Mouse (Mus musculus): ENCODE measurements at regions not wholly inside any gene's neighbourhood (a gene's known extent, or its start where the extent isn't known, plus 50 kb on each side); places are given as distances from the start of the nearest gene placed in this dataset.

DNA sequence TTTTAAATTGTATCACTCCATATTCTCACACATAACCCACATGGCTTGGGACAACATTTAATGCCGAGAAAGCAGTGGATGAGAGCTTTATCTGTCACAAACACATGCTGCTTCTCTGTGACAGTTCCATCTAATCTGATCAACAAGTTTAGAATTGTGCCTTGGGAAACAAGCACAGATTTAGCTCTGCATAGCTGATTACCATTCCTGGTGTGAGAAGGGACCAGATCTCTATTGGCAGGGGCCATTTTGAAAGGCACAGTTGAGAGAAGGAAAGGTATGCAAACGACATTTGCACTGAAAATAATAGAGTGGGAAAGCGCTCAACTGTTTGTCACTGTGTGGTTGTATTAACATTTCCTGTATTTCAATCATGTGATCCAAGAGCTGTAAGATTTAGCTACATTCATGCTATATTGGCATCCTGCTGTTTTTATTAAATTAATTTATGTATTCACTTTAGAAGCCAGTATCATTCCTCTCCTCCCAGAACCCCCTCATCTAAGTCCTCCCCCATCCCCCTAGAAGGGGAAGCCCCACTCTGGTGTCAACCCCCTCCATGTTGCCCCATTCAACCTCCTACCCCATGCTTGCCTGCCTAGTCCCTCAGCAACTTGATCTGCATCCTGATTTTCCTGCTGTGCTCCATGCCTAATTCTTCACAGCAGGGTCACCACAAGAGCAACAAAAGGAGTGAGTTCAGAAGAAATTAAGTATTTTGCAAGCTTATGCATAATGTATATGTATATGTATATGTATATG, 872.6 kb downstream of the Sorcs1 start:
- intact Hi-C loops (cut with DNase I): no loop called here
- no peak for DNase-seq (ENCODE audit: extremely low spot score in 1 of 2, low spot score in 2 of 2)
